Mouse (Mus musculus) heart, embryonic 14.5 days (tissue): ENCODE data around the gene Cuzd1. TPM values are rescaled to one million over a fixed set of nuclear protein-coding genes. Genes with fewer than 3 reads are reported as not detected.

Source experiments
- ATAC-seq: fragments of 200-750 bp; cut with Nextera tagmentation; 2 replicates; pipeline ENCODE4 v1.8.0; 2017; ENCODE audit warnings: low read depth, moderate TSS enrichment; ENCODE audit not compliant: insufficient number of reproducible peaks, insufficient read depth, low FRiP score
- H3K27ac ChIP-seq, 2 experiments: fragments of 200-500 bp in 1 of 2; fragments of 300-500 bp in 1 of 2; sonication (generic) in 1 of 2; replicated peaks in 1 of 2; 2 replicates each; pipeline ENCODE4 v1.5.1; 2012 to 2014; ENCODE audit warnings: low read depth in 2 of 2, low read length in 2 of 2, control low read depth in 1 of 2, mild to moderate bottlenecking in 1 of 2, mixed read lengths in 1 of 2; ENCODE audit not compliant: control insufficient read depth in 1 of 2, insufficient read depth in 1 of 2
- H3K27me3 ChIP-seq: fragments of 300-500 bp; sonication (generic); 2 replicates; pipeline ENCODE4 v1.6.1; 2014; ENCODE audit warnings: mild to moderate bottlenecking, low read length, control low read depth; ENCODE audit not compliant: control insufficient read depth, insufficient read depth
- H3K36me3 ChIP-seq: fragments of 300-500 bp; sonication (generic); 2 replicates; pipeline ENCODE4 v1.6.1; 2014; ENCODE audit warnings: mild to moderate bottlenecking, control low read depth, low read length, mixed read lengths; ENCODE audit not compliant: control insufficient read depth, insufficient read depth
- H3K4me1 ChIP-seq, 2 experiments: fragments of 200-500 bp in 1 of 2; fragments of 300-500 bp in 1 of 2; sonication (generic) in 1 of 2; 2 replicates each; pipeline ENCODE4 v1.6.1; 2012 to 2014; ENCODE audit warnings: low read length in 2 of 2, control low read depth in 1 of 2, mixed read lengths in 1 of 2; ENCODE audit not compliant: control insufficient read depth in 2 of 2, insufficient read depth in 2 of 2
- H3K4me2 ChIP-seq: fragments of 300-500 bp; sonication (generic); 2 replicates; pipeline ENCODE4 v1.6.1; 2014; ENCODE audit warnings: mild to moderate bottlenecking, low read length
- H3K4me3 ChIP-seq, 2 experiments: fragments of 200-500 bp in 1 of 2; fragments of 300-500 bp in 1 of 2; sonication (generic) in 1 of 2; 2 replicates each; pipeline ENCODE4 v1.5.1; 2012 to 2014; ENCODE audit warnings: low read length in 2 of 2, mild to moderate bottlenecking in 2 of 2, control low read depth in 1 of 2, low read depth in 1 of 2, moderate library complexity in 1 of 2; ENCODE audit not compliant: control insufficient read depth in 1 of 2, insufficient read depth in 1 of 2
- H3K9ac ChIP-seq: fragments of 300-500 bp; sonication (generic); 2 replicates; pipeline ENCODE4 v1.6.1; 2014; ENCODE audit warnings: mild to moderate bottlenecking, low read length
- H3K9me3 ChIP-seq: fragments of 300-500 bp; sonication (generic); 2 replicates; pipeline ENCODE4 v1.6.1; 2016; ENCODE audit warnings: low read length, control low read depth; ENCODE audit not compliant: control insufficient read depth
- WGBS: fragments of 180-500 bp; shearing (Covaris S2); extraction: QIAGEN DNeasy Blood & Tissue Kit; methylation state at CpG from one replicate; pipeline ENCODE4 v1.1.7; 2014; 5-methylcytosine and 5-hydroxymethylcytosine counted together
- polyA plus RNA-seq: library from polyadenylated mRNA; unstranded; fragments of >200 nt; fragmentation: Nextera tagmentation; extraction: Ambion mirVana; gene quantifications from 2 replicates; pipeline ENCODE4 v1.2.1, GENCODE M21; 2014

Gene Cuzd1
- 0.39 and 1.1 TPM in 2 replicates for polyA plus RNA-seq

DNA sequence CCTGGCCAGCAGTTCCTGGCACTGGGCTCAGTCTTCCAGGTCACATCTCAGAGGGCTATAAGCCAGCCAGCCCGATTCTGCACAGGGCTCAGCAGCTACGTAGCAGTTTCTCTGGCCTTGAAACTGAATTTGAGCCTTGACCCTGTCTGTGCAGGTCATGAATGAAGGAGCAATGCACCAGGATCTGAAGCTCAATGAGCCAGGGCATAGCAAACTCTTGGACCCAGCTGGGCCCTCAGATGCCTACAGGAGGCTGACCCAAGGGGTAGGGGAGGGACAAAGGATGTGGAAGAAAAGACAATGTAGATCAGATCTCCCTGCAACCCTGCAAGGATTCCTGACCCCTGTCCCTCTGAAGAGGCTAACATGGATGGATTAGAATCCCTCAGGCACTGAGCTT, at the start of gene Cuzd1:
Gene Cuzd1, minus strand, starts transcription at position 101 of the 400 bp plus-strand sequence.
- no peak within 1 kb of the TSS for H3K4me2 ChIP-seq
- no peaks in the 10 kb centered on the region for H3K36me3 ChIP-seq
- no peak within 1 kb of the TSS for H3K4me3 ChIP-seq
- no peak within 1 kb of the TSS for H3K9ac ChIP-seq
- no peaks in the 10 kb centered on the region for H3K9me3 ChIP-seq
- H3K27ac ChIP-seq: no peak within 1 kb of the TSS
- no peak for ATAC-seq
- H3K4me1 ChIP-seq: peaks cover 7% of the 10 kb centered on the region in 2 experiments; a peak in 3 of 4 replicates
- WGBS: 60% methylated on average over 2 of the region's 2 CpGs
- H3K27me3 ChIP-seq: no peaks in the 10 kb centered on the region

DNA sequence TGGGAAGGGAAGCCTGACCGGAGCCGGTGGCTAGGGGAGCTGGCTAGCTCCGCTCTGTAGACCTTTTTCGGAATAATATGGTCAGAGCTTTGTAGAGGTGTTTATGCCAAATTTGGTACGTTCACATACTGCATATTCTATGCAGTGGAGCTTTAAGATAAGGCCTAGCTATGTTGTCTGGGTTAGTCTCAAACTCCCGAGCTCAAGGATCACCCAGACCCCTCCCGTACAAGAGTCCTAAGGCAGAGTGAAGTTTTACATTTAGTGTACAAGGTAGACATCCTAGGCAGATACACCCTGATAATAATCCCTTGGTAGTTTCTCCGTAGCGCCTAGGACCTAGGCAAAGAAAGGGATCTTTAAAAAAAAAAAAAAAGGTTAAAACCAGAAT, 49.4 kb upstream of the Cuzd1 start:
- H3K27me3 ChIP-seq: no peaks in the 10 kb centered on the region; the same call in 1 of the 2 replicates
- 6% methylated on average over 9 of the region's 9 CpGs for WGBS
- peak; percentile 33; the same call in 1 of the 2 replicates for ATAC-seq
- peak overlapping the region; percentile 65 for H3K4me2 ChIP-seq
- peaks cover 0 to 6% of the 10 kb centered on the region in 2 experiments; a peak in 3 of 4 replicates for H3K4me1 ChIP-seq
- H3K36me3 ChIP-seq: peaks cover 14% of the 10 kb centered on the region
- H3K4me3 ChIP-seq: peak overlapping the region; percentile 63 to 74
- peak overlapping the region; percentile 85 for H3K9ac ChIP-seq
- H3K27ac ChIP-seq: peak overlapping the region; percentile 93
- no peaks in the 10 kb centered on the region for H3K9me3 ChIP-seq

DNA sequence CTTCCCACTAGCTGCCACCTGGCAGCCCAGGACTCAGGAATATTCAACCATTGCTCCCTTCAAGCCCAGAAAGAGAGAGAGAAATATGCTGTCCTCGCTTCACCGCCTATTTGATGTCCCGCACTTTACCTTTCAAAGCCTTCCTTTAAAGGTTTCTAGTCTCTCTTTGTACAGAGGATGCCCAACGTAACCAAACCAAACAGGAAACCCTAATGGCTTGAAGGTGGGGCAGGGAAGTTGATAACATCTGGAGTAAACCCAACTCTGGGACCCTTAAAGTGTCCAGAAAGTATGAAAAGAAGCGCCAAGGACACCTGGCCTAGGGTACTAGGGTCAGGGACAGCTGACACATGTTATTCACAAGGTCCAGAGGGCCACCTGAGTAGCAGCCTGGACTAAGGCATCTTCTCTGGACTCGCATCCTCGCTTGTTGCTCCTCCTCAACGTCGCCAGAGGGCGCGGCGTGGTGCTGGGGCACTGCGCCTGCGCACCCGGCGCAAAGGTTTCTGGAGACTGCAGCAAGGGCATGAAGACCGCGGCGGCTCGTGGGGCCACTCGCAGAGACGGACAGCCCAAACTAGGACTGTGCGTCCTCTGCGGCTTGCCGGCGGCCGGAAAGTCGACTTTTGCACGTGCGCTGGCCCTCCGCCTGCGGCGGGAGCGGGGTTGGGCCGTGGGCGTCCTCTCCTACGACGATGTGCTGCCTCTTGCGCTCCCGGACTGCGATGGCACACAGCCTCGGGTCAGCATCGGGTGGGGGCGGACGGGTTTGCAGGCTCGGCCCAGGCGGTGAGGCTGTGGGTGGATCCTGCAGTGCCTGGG, 48.8 kb upstream of the Cuzd1 start, which contains the start of gene Pstk:
Gene Pstk, plus strand, starts transcription at position 494 of the 822 bp plus-strand sequence.
- peaks cover 0 to 6% of the 10 kb centered on the region in 2 experiments; a peak in 3 of 4 replicates for H3K4me1 ChIP-seq
- H3K27me3 ChIP-seq: no peaks in the 10 kb centered on the region; the same call in 1 of the 2 replicates
- H3K9ac ChIP-seq: peak within 1 kb of the TSS; percentile 85
- ATAC-seq: peak; percentile 95
- H3K9me3 ChIP-seq: no peaks in the 10 kb centered on the region
- H3K4me2 ChIP-seq: peak within 1 kb of the TSS; percentile 65
- H3K36me3 ChIP-seq: peaks cover 14% of the 10 kb centered on the region
- WGBS: 4% methylated on average over 47 of the region's 47 CpGs
- peak within 1 kb of the TSS; percentile 93 for H3K27ac ChIP-seq
- peak within 1 kb of the TSS; percentile 63 to 74 for H3K4me3 ChIP-seq

DNA sequence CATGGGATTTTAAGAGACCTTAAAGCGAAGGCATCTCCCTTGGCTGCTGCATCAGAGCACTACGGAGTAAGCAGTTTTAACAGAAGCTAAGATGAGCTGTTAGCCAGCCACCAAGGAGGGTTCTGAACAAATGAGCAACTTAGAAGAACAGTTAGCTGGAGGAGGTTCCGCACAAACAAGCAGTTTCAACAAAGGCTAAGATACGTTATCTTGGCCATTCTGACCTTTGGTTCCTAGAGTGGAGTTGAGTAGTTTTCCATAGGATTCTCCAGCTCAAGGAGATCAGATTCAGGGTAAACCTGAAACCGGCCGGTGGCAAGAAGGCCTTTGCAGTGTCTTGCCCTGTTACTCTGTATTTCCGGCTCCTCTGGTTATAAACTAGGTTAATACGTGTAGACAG, 42.0 kb upstream of the Cuzd1 start:
- Histone ChIP-seq H3K4me1 (peaks cover 2 to 10% of the 10 kb centered on the region in 2 experiments; a peak in 3 of 4 replicates), H3K4me2 (no peak overlapping the region), H3K36me3 (peaks cover 13% of the 10 kb centered on the region; the same call in 1 of the 2 replicates), H3K27me3 (no peaks in the 10 kb centered on the region; the same call in 1 of the 2 replicates), H3K9me3 (no peaks in the 10 kb centered on the region), H3K9ac (no peak overlapping the region), H3K27ac (no peak overlapping the region), H3K4me3 (no peak overlapping the region)
- ATAC-seq: no peak
- 83% methylated on average over 8 of the region's 8 CpGs for WGBS

DNA sequence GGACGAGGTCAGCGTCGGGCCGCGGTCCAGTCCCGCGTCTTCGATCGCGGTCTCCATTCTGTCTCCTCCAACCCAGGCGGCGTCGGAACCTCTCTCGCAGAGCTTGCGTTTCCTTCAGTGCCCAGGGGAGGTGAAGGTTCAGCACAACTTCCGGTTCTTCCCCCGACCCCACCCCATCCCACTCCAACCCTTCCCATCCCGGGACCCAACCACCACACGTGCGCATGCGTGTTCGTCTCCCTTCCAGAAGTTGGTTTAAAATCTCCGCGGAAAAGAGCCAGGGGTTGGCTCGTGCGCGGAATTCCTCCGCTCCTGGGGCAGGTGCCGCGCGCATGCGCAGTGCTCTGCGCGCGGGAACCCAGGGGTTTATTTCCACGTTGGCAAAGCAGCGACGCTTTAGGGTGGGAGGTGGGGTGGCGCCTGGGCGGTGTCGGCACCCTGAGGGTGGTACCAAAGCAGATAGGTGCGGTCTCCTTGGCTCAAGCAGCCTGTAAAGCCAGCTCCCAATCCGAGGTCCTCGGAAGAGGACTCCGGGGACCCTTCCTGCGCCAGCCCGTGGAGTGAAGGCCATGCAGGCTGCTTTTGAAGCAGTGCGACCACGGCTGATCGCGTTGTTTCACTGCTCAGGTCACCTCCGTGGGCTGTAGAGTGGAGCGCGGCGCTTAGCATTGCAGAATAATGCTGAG, 40.7 kb upstream of the Cuzd1 start, which contains the start of gene 2310057M21Rik:
Gene 2310057M21Rik, minus strand, starts transcription at position 145 of the 686 bp plus-strand sequence.
- under 1% methylated on average over 55 of the region's 55 CpGs for WGBS
- peak within 1 kb of the TSS; percentile 95 for H3K4me2 ChIP-seq
- ATAC-seq: peak; percentile 97
- no peaks in the 10 kb centered on the region for H3K9me3 ChIP-seq
- H3K36me3 ChIP-seq: peaks cover 27% of the 10 kb centered on the region
- peak within 1 kb of the TSS; percentile 93 for H3K9ac ChIP-seq
- peak within 1 kb of the TSS; percentile 97 for H3K27ac ChIP-seq
- H3K4me1 ChIP-seq: peaks cover 2 to 10% of the 10 kb centered on the region in 2 experiments; a peak in 3 of 4 replicates
- H3K4me3 ChIP-seq: peak within 1 kb of the TSS; percentile 77 to 95
- no peaks in the 10 kb centered on the region for H3K27me3 ChIP-seq

DNA sequence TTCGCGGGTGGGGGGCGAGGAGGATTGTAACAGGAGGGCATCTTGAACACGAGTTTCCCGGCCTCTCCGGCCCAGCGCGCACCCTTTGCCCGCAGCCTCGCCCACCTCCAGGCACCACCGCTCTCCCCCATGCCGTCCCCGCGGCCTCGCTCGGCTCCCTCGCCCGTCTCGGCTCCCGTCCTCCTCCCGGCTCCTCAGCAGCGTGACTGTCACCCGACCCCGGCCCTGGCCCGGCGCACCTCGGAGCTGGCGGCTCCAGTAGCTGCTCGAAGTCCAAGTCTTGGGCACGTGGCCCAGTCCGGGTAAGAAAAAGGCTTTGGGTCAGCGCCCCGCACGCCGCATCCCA, 40.1 kb upstream of the Cuzd1 start:
- H3K9me3 ChIP-seq: no peaks in the 10 kb centered on the region
- peaks cover 32% of the 10 kb centered on the region for H3K36me3 ChIP-seq
- peak; percentile 75 for ATAC-seq
- H3K4me3 ChIP-seq: peak overlapping the region; percentile 77 to 95
- peaks cover 2 to 10% of the 10 kb centered on the region in 2 experiments; a peak in 3 of 4 replicates for H3K4me1 ChIP-seq
- H3K27ac ChIP-seq: peak overlapping the region; percentile 92 to 97
- WGBS: under 1% methylated on average over 35 of the region's 35 CpGs
- peak overlapping the region; percentile 93 for H3K9ac ChIP-seq
- no peaks in the 10 kb centered on the region for H3K27me3 ChIP-seq
- H3K4me2 ChIP-seq: peak overlapping the region; percentile 95

DNA sequence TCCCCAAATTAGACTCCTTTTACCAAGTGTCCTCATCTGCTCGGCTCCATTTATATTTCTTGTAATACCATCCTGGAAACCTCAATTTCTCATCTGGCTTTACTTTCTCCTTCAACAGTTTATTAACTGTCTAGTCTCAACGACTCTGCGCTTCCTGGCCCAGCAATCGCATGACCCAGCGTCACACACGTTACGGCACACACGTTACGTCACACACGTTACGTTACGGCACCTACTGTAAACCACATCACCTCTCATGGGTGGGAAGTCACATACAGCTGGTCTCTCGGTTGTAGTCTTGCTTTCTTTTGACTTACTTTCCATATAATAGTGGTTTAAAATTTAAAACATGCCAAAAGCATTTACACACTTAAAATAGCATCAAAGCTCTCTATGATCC, 34.0 kb upstream of the Cuzd1 start:
- Histone ChIP-seq H3K4me1 (peaks cover 0 to 3% of the 10 kb centered on the region in 2 experiments; a peak in 1 of 4 replicates), H3K27ac (no peak overlapping the region), H3K4me2 (no peak overlapping the region), H3K27me3 (no peaks in the 10 kb centered on the region), H3K4me3 (no peak overlapping the region), H3K36me3 (peaks cover 76% of the 10 kb centered on the region), H3K9me3 (no peaks in the 10 kb centered on the region), H3K9ac (no peak overlapping the region)
- 96% methylated on average over 13 of the region's 13 CpGs for WGBS
- ATAC-seq: no peak
